In the genomic region with DNA sequence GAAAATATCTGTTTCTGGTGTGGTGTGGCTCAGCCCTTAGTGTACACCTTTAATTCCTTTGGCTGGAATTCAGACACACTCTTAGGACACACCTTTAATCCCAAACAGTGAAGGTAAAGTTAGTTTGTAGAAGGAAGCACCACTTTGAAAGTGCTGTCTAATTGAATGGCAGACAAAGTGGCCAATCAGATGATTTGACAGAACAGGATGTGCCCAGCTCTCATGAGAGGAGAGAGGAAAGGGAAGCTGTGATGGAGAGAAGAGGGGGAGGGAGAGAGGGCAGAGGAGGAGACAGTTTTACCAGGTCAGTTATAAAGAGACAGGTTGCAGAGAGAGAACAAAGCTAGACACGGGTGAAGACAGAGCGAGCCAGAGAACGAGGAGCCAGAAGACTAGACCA, we compare ENCODE assay signal across 15 mouse cellular contexts. TPM values are rescaled to one million over a fixed set of nuclear protein-coding genes. Genes with fewer than 3 reads are reported as not detected.
A peak's percentile ranks its signal among the peaks of the same experiment; 100 is the strongest.
DNase-seq lines count a peak whose midpoint lies in the region; TF ChIP-seq lines count a peak whose summit lies in the region.
"Had no signal": no experiment of that assay in that cellular context is flagged by ENCODE, and none has a peak within 500 bp of the region (broad histone marks: within the 10 kb centered on the region; RNA-seq: fewer than 3 reads in every experiment).

No protein-coding gene starts in this region.

- no peak for TF ChIP-seq CTCF in CH12.LX (conservative IDR thresholded peaks at IDR 0.05 in 1 of 2, IDR thresholded peaks at IDR 0.05 in 1 of 2; ENCODE audit: low read depth in 2 of 2, low read length in 2 of 2)
- TF ChIP-seq CTCF in gastrocnemius, adult 2 months (IDR thresholded peaks at IDR 0.05) = no peak

- H3K27ac ChIP-seq in CH12.LX (ENCODE audit: insufficient read depth, low read depth) = no peak overlapping the region
- H3K27ac ChIP-seq in gastrocnemius, adult 2 months = no peak overlapping the region
- H3K27ac ChIP-seq: embryonic facial prominence, embryonic 13.5 days; forebrain, embryonic 12.5 days; hindbrain, embryonic 13.5 days; limb, embryonic 13.5 days; neural tube, embryonic 12.5 days had no signal

- TF ChIP-seq POLR2A in CH12.LX (IDR thresholded peaks at IDR 0.05; ENCODE audit: low read depth, low read length) = no peak

- DNase-seq in kidney, postnatal 25 days = peak; percentile 20 to 28
- no peak for DNase-seq in kidney, postnatal 10 days
- DNase-seq in 3T3-L1 (ENCODE audit: low read depth, low spot score) (peak; percentile 62), CH12.LX (ENCODE audit: extremely low read depth) (peak; percentile 61)
- DNase-seq in induced T-regulatory cell, adult 2 months (ENCODE audit: low read depth) = peak; percentile 64
- no peak for DNase-seq in left cerebral cortex, adult 18-20 months (ENCODE audit: low spot score in 2 of 2)
- no peak for DNase-seq in gastrocnemius, adult 2 months
- DNase-seq: cerebellum, postnatal 25 days; lung, embryonic 14.5 days; midbrain, embryonic 14.5 days had no signal

- H3K9ac ChIP-seq in CH12.LX (ENCODE audit: insufficient read depth, low read depth) = no peak overlapping the region
- H3K9ac ChIP-seq: embryonic facial prominence, embryonic 13.5 days; forebrain, embryonic 12.5 days; hindbrain, embryonic 13.5 days; limb, embryonic 13.5 days; lung, embryonic 14.5 days; neural tube, embryonic 12.5 days had no signal

- peaks cover 6 to 30% of the 10 kb centered on the region in 2 experiments for H3K36me3 ChIP-seq in CH12.LX (replicated peaks in 1 of 2; ENCODE audit: control insufficient read depth in 1 of 2, insufficient read depth in 1 of 2, low read length in 1 of 2)

- no peaks in the 10 kb centered on the region for H3K79me2 ChIP-seq in CH12.LX (replicated peaks; ENCODE audit: control insufficient read depth, extremely low read depth, insufficient read depth, poor library complexity, severe bottlenecking)

- TF ChIP-seq RAD21 in CH12.LX (IDR thresholded peaks at IDR 0.05; ENCODE audit: low read depth, low read length) = no peak

- intact Hi-C loops in gastrocnemius, adult 2 months (cut with DNase I) = loop anchor here (10.0 kb wide), 1 partner anchor 190 kb away; no protein-coding TSS in a partner anchor

- dilution Hi-C loops in CH12.LX (cut with MboI; ENCODE audit: extremely low pct_ligation_motif_present, extremely low pct_unique_long_range_greater_than_20kb, low sequenced_read_pairs) = no loop called here

- in situ Hi-C loops in CH12.LX (cut with MboI; ENCODE audit: low pct_ligation_motif_present, low pct_unique_long_range_greater_than_20kb, low sequenced_read_pairs) = loop anchor here (5.0 to 25.0 kb wide), 3 partner anchors 112 to 462 kb away; no protein-coding TSS in a partner anchor

- no peak for TF ChIP-seq EP300 in CH12.LX (IDR thresholded peaks at IDR 0.05; ENCODE audit: low read length)

- H3K4me1 ChIP-seq in CH12.LX (ENCODE audit: control insufficient read depth in 1 of 2, insufficient read depth in 2 of 2) = peaks cover 0 to 3% of the 10 kb centered on the region in 2 experiments; a peak in 1 of 4 replicates
- H3K4me1 ChIP-seq: neural tube, embryonic 12.5 days had no signal

- no peak overlapping the region for H3K4me2 ChIP-seq in CH12.LX (ENCODE audit: insufficient read depth, low read depth, poor library complexity, severe bottlenecking)
- H3K4me2 ChIP-seq: embryonic facial prominence, embryonic 13.5 days; forebrain, embryonic 12.5 days; hindbrain, embryonic 13.5 days; limb, embryonic 13.5 days; lung, embryonic 14.5 days; neural tube, embryonic 12.5 days had no signal

- no peak overlapping the region for H3K4me3 ChIP-seq in CH12.LX (replicated peaks in 1 of 3; ENCODE audit: low read depth in 2 of 3, low read length in 2 of 3, poor library complexity in 1 of 3)
- no peak overlapping the region for H3K4me3 ChIP-seq in gastrocnemius, adult 2 months
- H3K4me3 ChIP-seq: embryonic facial prominence, embryonic 13.5 days; forebrain, embryonic 12.5 days; hindbrain, embryonic 13.5 days; limb, embryonic 13.5 days; neural tube, embryonic 12.5 days had no signal

- no peaks in the 10 kb centered on the region for H3K27me3 ChIP-seq in CH12.LX (replicated peaks)
- H3K27me3 ChIP-seq: embryonic facial prominence, embryonic 13.5 days; forebrain, embryonic 12.5 days; hindbrain, embryonic 13.5 days; limb, embryonic 13.5 days; neural tube, embryonic 12.5 days had no signal

- H3K9me3 ChIP-seq in CH12.LX (replicated peaks; ENCODE audit: low read length) = no peaks in the 10 kb centered on the region
- H3K9me3 ChIP-seq: embryonic facial prominence, embryonic 13.5 days; forebrain, embryonic 12.5 days; hindbrain, embryonic 13.5 days; limb, embryonic 13.5 days; neural tube, embryonic 12.5 days had no signal

TF ChIP-seq in CH12.LX, 34 proteins besides CTCF, POLR2A, EP300 and RAD21:
- TF ChIP-seq BHLHE40 (IDR thresholded peaks at IDR 0.05; ENCODE audit: low read depth, low read length) = no peak
- TF ChIP-seq MEF2A (IDR thresholded peaks at IDR 0.05; ENCODE audit: borderline replicate concordance, low read depth, low read length) = no peak
- no peak for TF ChIP-seq MAFK (IDR thresholded peaks at IDR 0.05; ENCODE audit: insufficient replicate concordance, low read length)
- TF ChIP-seq MYC (IDR thresholded peaks at IDR 0.05; ENCODE audit: low read depth, low read length) = no peak
- TF ChIP-seq MAZ (IDR thresholded peaks at IDR 0.05; ENCODE audit: low read depth, low read length) = no peak
- no peak for TF ChIP-seq POLR2AphosphoS2 (IDR thresholded peaks at IDR 0.05; ENCODE audit: low read depth, low read length)
- no peak for TF ChIP-seq PAX5 (IDR thresholded peaks at IDR 0.05; ENCODE audit: low read length)
- TF ChIP-seq ZMIZ1 (IDR thresholded peaks at IDR 0.05; ENCODE audit: low read depth, low read length) = no peak
- TF ChIP-seq JUN (IDR thresholded peaks at IDR 0.05; ENCODE audit: insufficient read depth, low read depth, low read length) = no peak

RNA-seq across cellular contexts. Expression of a gene that starts 13.5 kb away (rescaled TPM):
- total RNA-seq in CH12.LX (2012; rRNA removed) (110 and 134 TPM in 2 replicates), CH12.LX (2014; rRNA removed) (56.7 and 59.7 TPM in 2 replicates)
- 345 and 353 TPM in 2 replicates for polyA plus RNA-seq in CH12.LX (2012; ENCODE audit: insufficient read length, low read depth)
- total RNA-seq in left cerebral cortex, adult 18-20 months (2021) = 100 to 1,000 TPM; 109 to 110 TPM
- 100 to 1,000 TPM; 142 to 160 TPM for total RNA-seq in gastrocnemius, adult 2 months (2021)

Comparison
In these comparisons a context has a peak if more than half of its experiments do, and no peak if none do; other contexts are left out.
1. DNase-seq: peak in kidney, postnatal 25 days (2 of 2), 3T3-L1 (single experiment), CH12.LX (single experiment) and induced T-regulatory cell, adult 2 months (single experiment); none in kidney, postnatal 10 days (single experiment), left cerebral cortex, adult 18-20 months (0 of 2) and gastrocnemius, adult 2 months (single experiment).